Mouse (Mus musculus): ENCODE results near the gene Armc2. TPM values are rescaled to one million over a fixed set of nuclear protein-coding genes. Genes with fewer than 3 reads are reported as not detected.

Gene Armc2
- polyA plus RNA-seq, 1 experiment: 15.9 TPM

DNA sequence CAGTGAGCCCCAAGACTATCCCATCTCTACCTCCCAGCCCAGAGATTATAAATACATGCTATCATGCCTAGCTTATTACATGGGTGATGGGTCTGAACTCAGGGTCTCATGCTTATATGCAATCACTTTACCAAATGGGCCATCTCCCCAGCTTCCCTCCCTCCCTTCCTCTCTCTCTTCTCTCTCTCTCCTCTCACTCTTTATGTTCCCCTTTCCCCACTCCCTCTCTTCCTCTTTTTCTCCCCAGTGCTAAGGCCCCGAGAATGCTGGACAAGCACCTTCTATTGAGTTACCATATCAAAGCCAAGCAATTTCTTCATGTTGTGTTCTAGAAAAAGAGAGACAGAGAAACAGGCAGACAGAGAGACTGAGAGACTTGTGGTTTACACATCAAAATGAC, 14.7 kb downstream of the Armc2 start:
- Histone ChIP-seq H3K4me1 (ENCODE audit: control insufficient read depth, insufficient read depth, low read length) (no peaks in the 10 kb centered on the region), H3K27me3 (ENCODE audit: control insufficient read depth, insufficient read depth, low read length) (no peaks in the 10 kb centered on the region), H3K36me3 (ENCODE audit: control insufficient read depth, insufficient read depth, low read length) (no peaks in the 10 kb centered on the region; the same call in 1 of the 2 replicates), H3K4me3 (ENCODE audit: control insufficient read depth, low read depth, low read length) (no peak overlapping the region), H3K27ac (ENCODE audit: control insufficient read depth, insufficient read depth, low read depth, low read length) (no peak overlapping the region)
- no peak for TF ChIP-seq POLR2A (IDR thresholded peaks at IDR 0.05; ENCODE audit: control insufficient read depth, low read depth, low read length)
- no peak for TF ChIP-seq CTCF (IDR thresholded peaks at IDR 0.05; ENCODE audit: control insufficient read depth, insufficient read depth, insufficient replicate concordance, low read depth, low read length)

DNA sequence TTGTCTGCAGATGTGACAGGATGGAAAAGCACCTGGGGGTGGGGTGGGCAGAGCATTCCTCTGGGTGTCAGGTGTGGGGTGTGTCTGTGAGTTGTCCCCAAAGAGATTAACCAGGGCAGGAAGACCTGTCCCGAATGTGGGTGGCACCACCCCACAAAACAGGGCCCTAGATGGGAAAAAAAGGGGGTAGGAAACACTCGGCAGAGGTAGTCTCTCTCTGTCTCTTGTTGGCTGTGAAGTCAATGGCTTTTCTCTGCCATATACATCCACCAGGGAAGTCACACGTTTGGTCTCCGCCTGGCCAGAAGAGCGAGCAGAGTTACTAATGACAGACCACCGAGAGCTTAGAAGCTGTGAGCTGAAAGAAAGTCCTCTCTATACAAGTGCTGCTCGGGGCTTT, 15.8 kb downstream of the Armc2 start:
- no peak overlapping the region for H3K27ac ChIP-seq (ENCODE audit: control insufficient read depth, insufficient read depth, low read depth, low read length)
- no peak overlapping the region for H3K4me3 ChIP-seq (ENCODE audit: control insufficient read depth, low read depth, low read length)
- H3K36me3 ChIP-seq (ENCODE audit: control insufficient read depth, insufficient read depth, low read length): no peaks in the 10 kb centered on the region
- no peaks in the 10 kb centered on the region for H3K27me3 ChIP-seq (ENCODE audit: control insufficient read depth, insufficient read depth, low read length)
- no peak for TF ChIP-seq POLR2A (IDR thresholded peaks at IDR 0.05; ENCODE audit: control insufficient read depth, low read depth, low read length)
- no peak for TF ChIP-seq CTCF (IDR thresholded peaks at IDR 0.05; ENCODE audit: control insufficient read depth, insufficient read depth, insufficient replicate concordance, low read depth, low read length)
- H3K4me1 ChIP-seq (ENCODE audit: control insufficient read depth, insufficient read depth, low read length): peaks cover 2% of the 10 kb centered on the region

DNA sequence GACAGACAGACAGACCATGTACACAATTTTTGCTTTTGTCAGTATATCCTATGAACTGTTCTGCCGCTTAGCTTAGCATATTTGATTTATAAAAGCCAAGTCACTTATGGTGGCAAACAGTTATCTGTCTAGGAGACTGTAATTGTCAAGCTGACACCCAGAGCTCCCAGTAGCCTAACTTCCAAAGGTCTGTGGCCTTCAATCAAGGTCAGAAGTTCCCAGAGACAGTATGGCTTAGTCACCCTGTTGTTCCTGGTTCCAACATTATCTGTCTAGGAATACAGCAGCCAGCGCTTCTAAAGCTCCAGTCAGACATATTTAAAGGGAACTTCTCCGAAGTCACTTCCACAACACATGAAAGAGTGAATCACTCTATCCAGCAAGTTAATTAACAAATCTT, 17.0 kb downstream of the Armc2 start:
- Histone ChIP-seq H3K27ac (ENCODE audit: control insufficient read depth, insufficient read depth, low read depth, low read length) (no peak overlapping the region), H3K36me3 (ENCODE audit: control insufficient read depth, insufficient read depth, low read length) (no peaks in the 10 kb centered on the region), H3K4me3 (ENCODE audit: control insufficient read depth, low read depth, low read length) (no peak overlapping the region), H3K4me1 (ENCODE audit: control insufficient read depth, insufficient read depth, low read length) (peaks cover 4% of the 10 kb centered on the region), H3K27me3 (ENCODE audit: control insufficient read depth, insufficient read depth, low read length) (no peaks in the 10 kb centered on the region)
- TF ChIP-seq CTCF (IDR thresholded peaks at IDR 0.05; ENCODE audit: control insufficient read depth, insufficient read depth, insufficient replicate concordance, low read depth, low read length) (no peak), POLR2A (IDR thresholded peaks at IDR 0.05; ENCODE audit: control insufficient read depth, low read depth, low read length) (no peak)

DNA sequence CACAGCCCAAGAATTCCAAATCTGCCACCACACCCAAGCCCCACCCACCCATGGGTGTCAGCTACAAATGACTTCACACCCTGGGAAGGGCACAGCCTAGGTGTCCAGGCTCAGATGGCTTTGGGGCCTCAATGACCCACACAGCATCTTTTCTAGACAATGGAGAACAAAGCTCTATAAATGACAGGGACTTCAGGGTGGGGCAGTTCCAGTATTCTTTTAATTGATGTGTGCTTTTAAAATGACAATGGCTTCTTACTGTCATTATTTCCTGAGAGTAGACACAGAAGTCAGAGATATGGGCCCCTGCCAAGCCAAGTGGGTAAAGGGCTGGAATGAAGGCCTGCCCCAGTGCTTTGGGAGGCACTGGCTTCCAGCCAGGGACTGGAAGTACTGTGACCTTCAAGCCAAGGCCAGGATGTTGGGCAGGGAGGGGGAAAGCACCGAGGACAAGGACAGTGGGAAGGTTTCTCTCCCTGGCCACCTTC, 20.5 kb downstream of the Armc2 start:
- no peaks in the 10 kb centered on the region for H3K36me3 ChIP-seq (ENCODE audit: control insufficient read depth, insufficient read depth, low read length)
- peaks cover 4% of the 10 kb centered on the region for H3K4me1 ChIP-seq (ENCODE audit: control insufficient read depth, insufficient read depth, low read length)
- H3K4me3 ChIP-seq (ENCODE audit: control insufficient read depth, low read depth, low read length): no peak overlapping the region
- TF ChIP-seq POLR2A (IDR thresholded peaks at IDR 0.05; ENCODE audit: control insufficient read depth, low read depth, low read length) (no peak), CTCF (IDR thresholded peaks at IDR 0.05; ENCODE audit: control insufficient read depth, insufficient read depth, insufficient replicate concordance, low read depth, low read length) (no peak)
- H3K27ac ChIP-seq (ENCODE audit: control insufficient read depth, insufficient read depth, low read depth, low read length): no peak overlapping the region; the same call in 1 of the 2 replicates
- H3K27me3 ChIP-seq (ENCODE audit: control insufficient read depth, insufficient read depth, low read length): no peaks in the 10 kb centered on the region

DNA sequence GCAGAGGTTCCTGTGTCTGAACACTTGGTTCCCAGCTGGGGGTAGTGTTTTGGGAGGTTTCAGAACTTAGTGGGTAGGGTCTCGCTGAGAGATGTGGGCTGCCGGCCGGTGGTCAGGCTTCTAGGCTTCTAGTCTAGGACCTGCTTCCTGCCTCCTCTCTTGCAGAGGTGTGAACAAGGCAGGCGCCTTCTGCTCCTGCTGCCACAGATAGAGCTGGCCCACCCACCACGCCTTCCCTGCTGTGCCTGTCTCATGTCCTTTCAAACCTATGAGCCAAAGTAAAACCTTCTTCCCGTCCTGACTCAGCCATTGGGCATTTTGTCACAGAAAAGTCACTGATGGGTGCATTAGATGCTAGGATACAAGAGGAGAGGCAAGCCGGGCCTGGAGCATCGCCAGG, 22.1 kb downstream of the Armc2 start:
- H3K36me3 ChIP-seq (ENCODE audit: control insufficient read depth, insufficient read depth, low read length): no peaks in the 10 kb centered on the region
- H3K4me3 ChIP-seq (ENCODE audit: control insufficient read depth, low read depth, low read length): no peak overlapping the region
- peaks cover 8% of the 10 kb centered on the region for H3K4me1 ChIP-seq (ENCODE audit: control insufficient read depth, insufficient read depth, low read length)
- no peak for TF ChIP-seq POLR2A (IDR thresholded peaks at IDR 0.05; ENCODE audit: control insufficient read depth, low read depth, low read length)
- no peak for TF ChIP-seq CTCF (IDR thresholded peaks at IDR 0.05; ENCODE audit: control insufficient read depth, insufficient read depth, insufficient replicate concordance, low read depth, low read length)
- no peak overlapping the region for H3K27ac ChIP-seq (ENCODE audit: control insufficient read depth, insufficient read depth, low read depth, low read length)
- no peaks in the 10 kb centered on the region for H3K27me3 ChIP-seq (ENCODE audit: control insufficient read depth, insufficient read depth, low read length)

DNA sequence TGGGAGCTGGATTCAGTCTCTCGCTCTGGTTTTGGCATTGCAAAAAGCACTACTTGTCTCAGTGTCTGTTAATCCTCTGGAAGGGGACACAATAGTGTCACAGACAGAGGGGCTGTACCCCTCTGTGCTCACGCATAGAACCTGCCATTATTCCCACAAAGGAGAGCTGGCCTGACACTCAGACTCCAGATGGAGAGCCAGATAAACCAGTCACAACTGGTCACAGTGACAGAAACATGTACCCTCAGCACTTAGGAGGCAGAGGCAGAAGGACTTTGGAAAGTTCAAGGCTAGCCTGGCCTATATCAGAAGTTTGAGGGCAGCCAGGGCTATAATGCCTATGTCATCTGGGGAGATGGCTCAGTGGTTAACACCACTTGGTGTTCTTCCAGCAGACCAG, 23.2 kb downstream of the Armc2 start:
- H3K27me3 ChIP-seq (ENCODE audit: control insufficient read depth, insufficient read depth, low read length): no peaks in the 10 kb centered on the region
- H3K4me1 ChIP-seq (ENCODE audit: control insufficient read depth, insufficient read depth, low read length): peaks cover 8% of the 10 kb centered on the region
- H3K4me3 ChIP-seq (ENCODE audit: control insufficient read depth, low read depth, low read length): no peak overlapping the region
- no peak overlapping the region for H3K27ac ChIP-seq (ENCODE audit: control insufficient read depth, insufficient read depth, low read depth, low read length)
- H3K36me3 ChIP-seq (ENCODE audit: control insufficient read depth, insufficient read depth, low read length): no peaks in the 10 kb centered on the region
- TF ChIP-seq POLR2A (IDR thresholded peaks at IDR 0.05; ENCODE audit: control insufficient read depth, low read depth, low read length) (no peak), CTCF (IDR thresholded peaks at IDR 0.05; ENCODE audit: control insufficient read depth, insufficient read depth, insufficient replicate concordance, low read depth, low read length) (no peak)

DNA sequence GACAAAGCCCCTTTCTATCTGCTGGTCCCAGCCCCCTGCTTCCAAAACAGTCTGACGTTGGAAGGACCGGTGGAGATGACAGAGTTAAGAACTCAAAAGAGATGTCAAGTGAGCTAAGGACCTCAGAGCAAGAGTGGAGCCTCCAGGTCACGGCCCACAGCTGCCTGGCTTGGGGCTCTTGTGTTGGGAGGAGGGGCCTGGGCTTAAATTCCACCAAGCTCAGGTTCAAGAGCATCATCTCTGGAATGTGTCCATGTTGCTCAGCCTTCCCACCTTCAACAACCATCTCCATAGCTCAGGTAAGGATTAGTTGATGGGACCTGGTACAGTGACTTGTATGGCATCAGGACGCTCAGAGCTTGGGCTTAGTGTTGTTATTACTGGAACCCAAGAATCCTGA, 23.7 kb downstream of the Armc2 start:
- Histone ChIP-seq H3K36me3 (ENCODE audit: control insufficient read depth, insufficient read depth, low read length) (no peaks in the 10 kb centered on the region), H3K4me1 (ENCODE audit: control insufficient read depth, insufficient read depth, low read length) (peaks cover 8% of the 10 kb centered on the region), H3K27me3 (ENCODE audit: control insufficient read depth, insufficient read depth, low read length) (no peaks in the 10 kb centered on the region), H3K27ac (ENCODE audit: control insufficient read depth, insufficient read depth, low read depth, low read length) (peak overlapping the region; percentile 20; the same call in 1 of the 2 replicates), H3K4me3 (ENCODE audit: control insufficient read depth, low read depth, low read length) (no peak overlapping the region)
- TF ChIP-seq POLR2A (IDR thresholded peaks at IDR 0.05; ENCODE audit: control insufficient read depth, low read depth, low read length) (no peak), CTCF (IDR thresholded peaks at IDR 0.05; ENCODE audit: control insufficient read depth, insufficient read depth, insufficient replicate concordance, low read depth, low read length) (no peak)

DNA sequence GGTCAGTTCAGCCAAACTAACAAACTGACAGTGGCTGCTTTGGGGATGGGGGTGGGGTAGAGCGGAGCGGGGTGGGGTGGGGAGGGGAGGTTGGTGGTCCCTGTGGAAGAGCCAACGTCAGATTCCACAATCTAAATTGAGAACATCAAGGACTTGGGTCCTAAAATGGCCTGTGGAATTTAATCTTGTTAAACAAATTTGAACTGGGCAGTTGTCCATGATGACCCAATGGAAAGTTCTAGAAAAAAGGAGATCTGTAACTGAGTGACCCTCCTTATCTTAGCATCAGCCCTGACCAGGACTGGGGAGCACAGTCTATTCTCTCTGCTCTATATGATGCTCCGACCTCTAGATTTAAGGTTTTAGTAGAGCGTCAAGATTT, 26.2 kb downstream of the Armc2 start:
- Histone ChIP-seq H3K36me3 (ENCODE audit: control insufficient read depth, insufficient read depth, low read length) (no peaks in the 10 kb centered on the region), H3K27me3 (ENCODE audit: control insufficient read depth, insufficient read depth, low read length) (no peaks in the 10 kb centered on the region), H3K27ac (ENCODE audit: control insufficient read depth, insufficient read depth, low read depth, low read length) (peak overlapping the region; percentile 79), H3K4me1 (ENCODE audit: control insufficient read depth, insufficient read depth, low read length) (peaks cover 4% of the 10 kb centered on the region; the same call in 1 of the 2 replicates), H3K4me3 (ENCODE audit: control insufficient read depth, low read depth, low read length) (no peak overlapping the region)
- TF ChIP-seq CTCF (IDR thresholded peaks at IDR 0.05; ENCODE audit: control insufficient read depth, insufficient read depth, insufficient replicate concordance, low read depth, low read length) (no peak), POLR2A (IDR thresholded peaks at IDR 0.05; ENCODE audit: control insufficient read depth, low read depth, low read length) (no peak)
